Mouse (Mus musculus) lung, postnatal 36 days (tissue): Measurements from ENCODE around the gene Ptgis.
A peak's percentile ranks its signal among the peaks of the same experiment; 100 is the strongest.

ENCODE experiments used
- DNase-seq: peaks from one replicate; pipeline ENCODE4 v3.0.0; 2022; ENCODE audit warnings: mixed read lengths

The Ptgis gene

DNA sequence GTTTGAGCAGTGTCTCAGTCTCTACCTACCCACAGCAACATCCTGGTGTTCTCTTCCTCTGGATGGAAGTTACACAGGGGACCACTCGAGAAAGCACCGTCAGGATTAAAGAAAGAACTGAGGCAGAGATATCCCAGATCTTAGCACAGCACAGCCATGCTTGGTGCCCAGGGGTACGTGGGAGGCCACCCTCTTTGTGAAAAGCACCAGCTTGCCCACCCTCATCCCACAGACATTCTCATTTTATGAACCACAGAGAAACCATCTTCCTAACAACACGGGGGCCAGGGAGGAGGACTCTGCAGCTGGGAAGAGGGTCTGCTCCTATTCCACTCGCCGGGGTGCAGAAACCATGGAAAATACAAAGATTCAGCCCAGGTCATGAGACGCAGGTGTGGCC, 90.3 kb downstream of the Ptgis start:
- DNase-seq: no peak

DNA sequence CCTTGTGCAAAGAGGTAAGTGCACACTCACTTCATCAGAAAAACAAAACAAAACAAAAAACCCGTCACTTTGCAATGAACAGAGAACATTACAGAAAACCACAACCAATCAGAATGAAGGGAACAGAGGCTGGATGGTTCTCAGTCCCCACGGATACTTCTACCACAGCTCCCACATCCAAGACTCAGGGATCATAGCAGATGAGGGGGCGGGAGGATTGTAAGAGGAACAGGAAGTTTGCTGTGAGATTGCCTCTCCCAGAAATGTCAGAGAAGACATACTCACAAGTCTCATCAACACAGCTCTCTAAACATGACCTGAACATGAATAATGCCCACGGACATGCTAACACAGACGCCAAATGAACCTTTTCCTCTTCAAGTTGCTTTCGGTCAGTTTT, 91.4 kb downstream of the Ptgis start:
- DNase-seq: no peak

DNA sequence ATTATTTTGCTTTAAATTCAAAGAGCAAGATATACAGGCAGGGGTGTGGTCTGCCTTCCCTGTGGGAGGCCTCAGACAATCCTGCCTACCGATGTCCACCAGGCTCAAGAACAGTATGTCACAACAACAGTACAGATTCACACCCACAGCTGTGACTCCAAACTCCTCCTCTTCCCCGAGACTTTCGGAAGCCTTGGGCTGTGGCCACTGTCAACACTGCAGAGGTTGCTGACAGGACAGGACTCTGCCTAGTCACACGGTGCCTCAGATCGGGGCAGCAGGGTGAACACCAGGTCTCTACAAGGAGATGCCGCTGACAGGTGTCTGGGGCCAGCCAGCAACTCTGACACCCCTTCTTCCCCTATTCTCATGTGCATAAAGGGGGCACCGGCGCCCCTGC, 92.7 kb downstream of the Ptgis start:
- peak; percentile 27 for DNase-seq

DNA sequence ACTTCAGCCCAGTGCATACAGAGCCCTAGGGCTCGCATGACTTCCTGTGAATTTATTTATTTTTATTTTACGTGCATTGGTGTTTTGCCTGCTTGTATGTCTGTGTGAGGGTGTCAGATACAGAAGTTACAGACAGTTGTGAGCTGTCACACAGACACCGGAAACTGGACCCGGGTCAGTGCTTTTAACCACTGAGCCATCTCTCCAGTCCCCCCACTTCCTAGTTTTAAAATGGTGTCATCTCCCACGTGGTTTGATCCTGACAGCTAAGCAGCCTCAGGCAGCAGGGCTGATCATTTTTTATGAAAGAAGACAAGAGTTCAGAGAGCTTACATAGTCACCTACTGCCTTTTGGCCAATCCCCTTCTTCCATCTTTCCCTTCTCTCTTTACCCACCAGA, 94.5 kb downstream of the Ptgis start:
- no peak for DNase-seq

DNA sequence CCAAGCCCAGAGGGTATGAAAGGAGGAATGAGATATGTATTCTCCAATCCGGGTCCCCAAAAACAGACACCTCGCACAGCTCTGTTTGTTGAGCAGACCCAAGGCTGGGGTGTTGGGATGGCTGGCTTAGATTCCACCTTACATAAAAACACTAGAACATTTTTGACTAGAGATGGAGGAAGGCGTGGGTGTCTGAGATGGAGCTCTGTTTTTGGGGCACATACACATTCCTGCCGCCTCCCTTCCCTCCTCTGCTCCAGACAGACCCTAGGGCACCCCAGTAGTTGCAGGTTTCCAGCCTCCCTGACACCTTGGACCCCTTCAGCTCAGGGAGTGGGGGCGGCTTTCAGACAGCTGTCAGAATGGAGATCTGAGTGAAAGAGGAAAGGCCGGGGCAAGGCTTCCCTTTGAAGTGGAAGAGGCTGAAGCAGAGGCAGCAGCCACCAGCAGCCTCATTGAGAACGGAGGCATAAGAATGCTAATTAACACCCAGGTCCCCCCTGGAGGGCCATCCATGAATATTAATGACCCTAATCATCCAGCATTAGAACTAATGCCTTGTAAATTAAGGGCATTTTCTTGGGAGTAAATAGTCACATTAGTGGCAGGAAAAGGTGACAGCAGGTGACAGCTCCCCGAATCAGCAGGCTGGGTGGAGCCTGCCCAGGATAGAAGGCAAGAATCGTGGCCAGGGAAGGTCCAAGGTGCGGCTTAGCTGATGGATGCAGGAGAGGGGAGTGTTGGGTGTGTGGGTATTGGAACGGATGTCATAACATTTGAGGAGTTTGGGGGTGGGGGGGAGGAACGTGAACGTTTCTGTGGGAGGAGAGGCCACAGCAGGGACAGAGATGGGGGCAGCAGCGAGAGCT, 95.7 kb downstream of the Ptgis start:
- no peak for DNase-seq

DNA sequence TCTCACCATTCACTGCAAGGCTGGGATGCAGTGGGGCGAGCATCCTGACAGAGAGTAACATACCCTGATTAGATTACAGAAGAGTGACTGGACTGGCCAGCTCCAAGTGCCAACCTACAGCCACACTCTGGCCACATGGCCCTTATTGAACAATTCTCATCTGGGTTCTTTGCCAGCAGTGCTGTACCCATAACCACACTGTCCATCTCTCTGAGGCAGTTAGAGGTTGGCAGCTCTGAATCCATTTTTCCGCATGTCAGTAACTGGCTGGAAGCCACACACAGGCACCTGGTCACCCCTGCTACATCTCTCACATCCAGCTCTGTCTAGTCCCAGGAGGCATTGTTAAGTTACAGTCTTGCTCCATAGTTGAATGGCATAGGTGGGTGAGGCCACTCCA, 96.5 kb downstream of the Ptgis start:
- DNase-seq: no peak

DNA sequence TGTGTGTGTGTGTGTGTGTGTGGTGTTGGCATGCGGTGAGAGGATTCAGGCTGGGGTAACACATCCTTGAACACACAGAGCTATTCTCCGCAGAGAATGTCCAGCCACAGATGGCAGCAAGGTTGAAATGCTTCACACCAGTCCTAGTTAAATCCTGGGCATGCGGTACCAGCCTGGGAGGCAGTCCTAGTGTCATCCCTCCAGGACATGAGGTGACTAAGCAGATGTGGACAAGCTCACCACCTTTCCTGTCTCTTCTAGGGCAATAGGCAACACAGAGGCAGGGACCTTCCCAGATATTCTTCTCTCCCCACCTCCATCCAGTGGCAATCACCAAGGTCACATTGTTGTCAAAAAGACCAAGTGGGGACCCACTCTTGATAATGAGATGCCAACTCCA, 98.1 kb downstream of the Ptgis start:
- no peak for DNase-seq

DNA sequence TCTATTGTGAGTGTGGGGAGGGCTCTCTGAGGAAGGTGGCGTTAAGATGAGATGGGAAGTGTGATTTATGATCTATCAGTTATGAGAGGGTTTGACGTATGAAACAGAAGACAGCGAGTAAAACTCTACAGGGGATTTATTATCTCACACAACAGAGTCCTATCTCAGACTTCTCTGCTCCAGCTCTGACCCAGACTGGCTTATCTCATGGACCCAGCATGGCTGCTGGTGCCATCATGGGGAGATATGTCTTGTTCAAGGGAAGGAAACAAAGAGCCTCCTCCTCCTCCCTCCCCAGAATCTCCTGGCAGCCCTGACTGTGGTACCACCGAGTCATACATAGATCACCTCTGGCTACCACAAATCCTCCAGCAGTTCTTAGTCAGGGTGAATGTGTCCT, 98.6 kb downstream of the Ptgis start:
- DNase-seq: no peak
